Mouse (Mus musculus) yolk sac, embryonic 10.5 days (tissue): ENCODE data around the gene Slc22a14.

ENCODE experiments used
- DNase-seq: peaks from one replicate; pipeline ENCODE4 v3.0.0-alpha.2; 2017; ENCODE audit warnings: low spot score

The Slc22a14 gene

DNA sequence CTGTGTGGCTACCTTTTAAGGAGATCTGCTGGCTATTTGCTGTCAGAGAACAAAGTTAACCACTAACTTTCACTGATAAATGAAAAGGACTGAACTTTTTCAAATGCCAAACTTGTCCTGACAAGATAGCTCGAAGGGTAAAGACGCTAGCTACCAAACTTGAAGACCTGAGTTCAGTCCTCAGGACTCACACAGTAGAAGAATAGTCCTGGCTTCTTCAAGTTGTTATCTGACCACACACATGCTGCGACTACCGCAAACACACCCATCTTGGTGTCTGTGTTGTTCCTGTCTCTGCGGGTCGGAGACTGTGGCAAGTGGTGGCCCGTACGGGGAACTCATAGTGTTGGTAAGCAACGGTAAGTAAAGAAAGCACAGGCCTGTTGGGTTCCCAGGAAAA is 161.7 kb downstream of the Slc22a14 start:
- DNase-seq: no peak

DNA sequence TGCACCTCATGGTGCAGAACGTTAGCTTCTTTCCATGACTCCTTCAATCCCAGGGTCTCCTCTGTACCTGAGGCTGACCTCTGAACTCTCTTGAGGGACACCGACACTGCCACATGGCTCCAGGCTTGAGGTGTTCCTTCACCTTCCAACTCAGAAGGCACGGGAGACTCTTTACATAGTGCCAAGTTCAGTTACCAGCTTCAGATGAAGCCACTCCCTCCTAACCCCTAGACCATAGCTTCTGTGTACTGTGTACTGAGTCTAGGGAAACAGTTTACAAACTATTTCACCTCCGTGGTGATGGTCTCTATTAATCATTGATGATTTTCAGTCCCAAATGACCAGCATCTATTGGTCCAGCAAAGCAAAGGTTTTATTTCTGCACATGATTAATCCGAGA is 163.7 kb downstream of the Slc22a14 start:
- no peak for DNase-seq

GRCm38 (mm10) chr9:119199151-119199861 is 166.0 kb downstream of the Slc22a14 start:
- no peak for DNase-seq

DNA sequence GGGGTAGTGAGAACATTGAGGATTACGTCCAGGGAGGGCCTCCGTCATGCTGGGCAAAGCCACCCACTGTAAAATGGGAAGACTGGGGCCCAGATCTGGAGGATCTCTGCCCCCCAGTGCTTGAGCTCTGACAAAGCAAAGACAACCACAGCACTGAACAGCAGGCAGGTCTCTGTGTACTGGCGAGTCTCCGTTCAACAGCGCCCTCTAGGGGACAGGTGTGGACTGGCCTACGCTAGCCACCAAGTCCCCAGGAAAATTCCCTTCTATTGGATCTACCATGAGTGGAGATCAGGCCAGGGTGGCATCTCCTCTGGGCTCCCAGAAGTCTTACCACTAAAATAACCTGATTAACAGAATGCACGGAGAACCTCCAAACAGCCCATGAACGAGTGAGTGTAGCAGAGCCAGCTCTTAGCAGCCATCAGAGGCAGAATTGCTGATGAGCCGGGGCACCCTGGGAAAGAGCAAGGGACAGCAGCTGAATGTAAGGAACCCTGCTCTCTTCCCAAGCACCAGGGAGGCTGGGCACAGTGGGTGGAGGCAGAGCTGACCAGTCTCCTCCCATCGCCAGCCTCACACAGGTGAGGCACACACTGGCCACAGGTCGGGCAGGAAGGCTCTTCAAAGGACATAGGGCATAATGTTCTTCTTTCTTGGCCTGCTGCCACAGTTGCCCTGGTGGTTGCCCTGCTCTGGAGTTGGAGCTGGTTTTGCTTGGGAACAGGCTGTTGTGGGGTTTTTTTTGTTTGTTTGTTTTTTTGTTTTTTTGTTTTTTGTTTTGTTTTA is 173.0 kb downstream of the Slc22a14 start:
- DNase-seq: peak; percentile 63

DNA sequence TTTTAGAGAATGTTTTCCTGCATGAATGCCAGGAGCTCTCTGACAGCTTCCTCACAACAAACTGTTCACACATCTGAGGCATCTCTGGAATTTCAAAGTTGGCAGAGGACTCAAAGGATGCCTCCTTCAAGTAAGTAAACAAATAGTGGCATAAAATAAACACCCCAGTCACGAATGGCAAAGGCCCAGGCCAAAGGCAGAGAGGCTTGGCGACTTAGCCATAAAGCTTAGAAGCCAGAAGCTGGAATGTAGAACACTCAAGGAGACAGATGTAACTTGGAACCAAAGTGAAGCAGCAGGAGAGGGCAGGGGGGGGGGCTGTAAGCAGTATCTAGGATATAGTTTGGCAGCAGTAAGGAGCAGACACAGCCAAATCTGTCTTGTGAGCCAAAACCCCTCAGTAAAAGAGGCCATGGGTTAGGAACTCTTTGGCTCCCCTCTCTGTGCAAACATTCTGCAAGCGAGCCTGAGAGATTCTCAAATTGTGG is 184.1 kb downstream of the Slc22a14 start:
- DNase-seq: peak; percentile 26

- no peak for DNase-seq
These were observed 186.1 kb downstream of the Slc22a14 start for GRCm38 (mm10) chr9:119179292-119179691.

- no peak for DNase-seq
These were observed 197.7 kb downstream of the Slc22a14 start for GRCm38 (mm10) chr9:119167608-119168007.

DNA sequence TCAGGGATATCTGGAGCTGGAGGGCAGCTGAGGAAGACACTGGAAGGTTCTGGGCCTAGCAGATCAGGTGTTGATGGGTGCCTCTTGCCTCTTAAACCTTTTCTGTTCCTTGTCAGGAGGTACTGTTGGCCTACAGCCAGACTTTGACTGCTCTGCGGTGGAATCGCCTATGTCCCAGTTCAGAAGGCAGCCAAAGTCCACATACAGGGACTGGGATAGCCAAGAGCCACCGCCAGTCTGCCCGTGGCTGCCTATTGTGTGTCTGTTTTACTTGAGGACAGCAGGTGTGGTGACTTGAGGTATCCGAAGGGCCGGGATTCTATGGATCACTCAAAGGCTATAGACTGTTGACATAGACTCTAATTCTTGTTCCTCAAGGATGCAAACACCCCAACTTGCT is 199.8 kb downstream of the Slc22a14 start:
- DNase-seq: no peak

- peak; percentile 59 for DNase-seq
These were observed 200.6 kb downstream of the Slc22a14 start for GRCm38 (mm10) chr9:119164743-119165142.

- no peak for DNase-seq
These were observed 204.7 kb downstream of the Slc22a14 start for GRCm38 (mm10) chr9:119160689-119161088.

DNA sequence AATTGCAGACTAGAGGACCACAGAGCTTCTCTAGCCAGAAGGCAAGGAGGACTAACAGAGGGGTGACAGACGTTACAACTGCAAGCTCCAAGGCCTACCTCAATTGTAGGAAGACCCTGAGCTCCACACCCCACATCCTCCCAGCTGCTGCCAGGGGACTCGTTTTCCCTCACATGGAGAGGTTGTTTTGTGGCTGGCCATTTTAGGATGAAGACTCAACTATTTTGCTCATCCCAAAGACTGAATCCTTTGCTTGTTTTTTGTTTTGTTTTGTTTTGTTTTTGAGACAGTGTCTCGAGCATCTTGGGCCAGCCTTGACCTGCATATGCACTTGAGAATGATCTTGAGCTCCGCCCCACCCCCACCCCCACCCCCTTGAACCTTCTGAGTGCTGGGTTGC is 206.5 kb downstream of the Slc22a14 start, which contains the start of gene Gm47289:
TSS of gene Gm47289 (plus strand) at position 301 of the 400 bp plus-strand sequence.
- DNase-seq: no peak

DNA sequence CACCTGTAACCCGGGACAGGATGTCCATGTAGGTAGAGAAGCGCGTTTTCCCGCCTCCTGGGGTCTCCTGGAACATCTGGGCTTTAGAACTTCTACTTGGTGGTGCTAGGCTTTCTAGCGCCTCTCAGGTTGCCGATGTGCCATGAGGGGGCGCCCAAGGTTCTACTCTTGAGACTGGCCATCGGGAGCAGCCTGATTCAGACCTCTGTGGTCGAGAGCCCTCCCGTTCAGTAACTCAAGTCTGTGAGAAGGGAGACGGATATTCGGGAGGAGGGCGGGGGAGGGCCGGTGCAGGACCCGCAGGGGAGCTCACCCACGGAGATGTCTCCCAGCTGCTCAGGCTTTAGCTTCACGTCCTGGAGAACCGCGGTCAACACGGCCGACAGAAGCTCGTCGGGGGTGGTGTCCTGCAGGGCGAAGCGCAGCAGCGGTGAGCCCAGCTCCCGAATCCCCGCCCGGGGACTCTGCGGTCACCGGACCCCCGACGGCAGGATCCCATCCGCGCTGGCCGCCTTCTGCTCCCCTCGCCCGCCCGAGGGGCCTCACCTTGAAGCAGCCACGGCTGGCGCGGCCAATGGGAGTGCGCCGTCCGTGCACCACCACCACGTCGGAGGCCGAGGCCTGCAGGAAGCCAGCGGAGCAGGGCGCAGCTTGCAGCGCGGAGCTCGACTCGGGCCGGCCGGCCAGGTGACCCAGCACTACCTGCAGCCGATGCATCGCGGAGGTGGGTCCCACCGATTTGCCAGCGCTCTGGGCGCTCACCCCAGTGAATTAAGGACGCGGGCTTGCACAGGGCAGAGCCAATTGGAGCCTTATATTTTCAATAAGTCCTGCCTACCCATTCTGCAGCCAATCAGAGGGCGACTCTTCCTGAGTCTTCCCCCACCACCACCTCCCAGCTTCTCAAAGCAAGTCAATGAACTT is 208.8 kb downstream of the Slc22a14 start, which contains the start of gene Acaa1b:
TSS of gene Acaa1b (minus strand) at position 816 of the 924 bp plus-strand sequence.
- DNase-seq: peak; percentile 83

DNA sequence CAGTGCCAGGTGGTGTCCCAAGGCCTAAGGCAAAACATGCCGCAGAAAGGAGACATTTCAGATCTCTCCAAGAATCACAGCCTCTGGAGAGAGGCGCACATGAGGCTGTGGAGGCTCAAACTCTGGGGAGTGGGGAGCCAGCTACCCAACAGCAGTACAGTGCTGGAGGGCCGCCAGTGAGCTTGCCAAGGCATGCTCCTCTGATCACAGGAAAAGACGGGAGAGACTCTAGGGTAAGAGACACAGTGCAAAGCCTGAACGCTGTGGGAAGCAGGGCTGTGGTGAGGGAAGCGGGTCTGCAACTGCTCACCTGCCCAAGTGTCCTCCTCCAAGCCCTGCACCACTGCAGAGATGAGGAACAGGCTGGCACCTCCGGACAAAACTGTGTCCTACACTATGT is 209.5 kb downstream of the Slc22a14 start:
- DNase-seq: no peak

DNA sequence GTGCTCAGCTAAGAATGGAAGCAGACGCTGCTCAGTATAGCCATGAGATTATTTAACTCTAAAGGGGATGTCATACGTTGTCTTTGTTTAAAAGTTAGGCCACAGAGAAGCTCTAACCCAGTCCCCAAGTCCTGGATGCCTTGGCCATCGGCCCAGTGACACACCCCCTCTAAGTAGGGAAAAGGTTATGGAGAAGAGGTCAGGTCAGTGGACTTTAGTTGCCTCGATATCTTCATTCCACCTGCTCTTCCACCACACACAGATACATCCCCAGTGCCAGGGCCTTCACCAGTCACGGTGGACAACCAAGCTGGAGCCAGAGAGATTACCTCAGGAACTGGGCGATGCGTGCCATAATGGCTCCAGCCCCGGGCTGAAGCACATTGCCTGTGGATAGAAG is 209.9 kb downstream of the Slc22a14 start:
- no peak for DNase-seq

DNA sequence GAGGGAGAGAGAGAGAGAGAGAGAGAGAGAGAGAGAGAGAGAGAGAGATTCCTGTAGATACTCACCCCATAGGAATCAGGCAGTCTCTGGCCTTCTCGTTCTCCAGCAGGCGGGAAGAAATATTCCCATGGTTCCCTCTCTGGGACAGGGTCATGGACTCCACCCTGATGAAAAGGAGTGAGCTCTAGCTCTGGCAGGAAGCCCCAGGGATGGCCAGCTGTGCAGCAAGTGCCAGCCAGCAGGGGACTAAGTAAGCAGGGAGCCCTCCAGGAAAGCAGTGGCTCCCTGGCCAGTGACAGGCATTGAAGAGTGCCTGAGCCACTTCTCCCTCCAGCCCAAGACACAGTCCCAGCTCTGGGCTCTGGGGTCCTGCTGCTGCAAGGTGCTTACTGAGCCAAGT is 213.6 kb downstream of the Slc22a14 start:
- DNase-seq: no peak

DNA sequence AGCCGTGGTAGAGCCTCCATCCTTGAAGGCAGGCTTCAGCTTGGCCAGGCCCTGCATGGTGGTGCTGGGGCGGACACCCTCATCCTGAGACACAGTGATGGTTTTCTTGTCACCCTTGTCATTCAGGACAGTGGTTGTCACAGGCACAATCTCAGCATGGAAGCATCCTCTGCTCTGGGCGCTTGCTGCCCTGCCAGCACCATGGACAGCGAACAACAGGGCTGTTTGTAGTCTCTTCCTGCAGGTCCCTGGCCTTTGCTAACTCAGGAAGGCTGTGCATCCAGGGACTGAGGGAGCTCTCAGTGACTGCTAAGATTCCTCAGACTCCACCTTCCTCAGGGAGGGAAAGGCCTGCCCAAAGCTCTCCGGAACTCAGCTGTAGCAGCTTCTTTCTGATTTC is 215.8 kb downstream of the Slc22a14 start:
- DNase-seq: peak; percentile 70

DNA sequence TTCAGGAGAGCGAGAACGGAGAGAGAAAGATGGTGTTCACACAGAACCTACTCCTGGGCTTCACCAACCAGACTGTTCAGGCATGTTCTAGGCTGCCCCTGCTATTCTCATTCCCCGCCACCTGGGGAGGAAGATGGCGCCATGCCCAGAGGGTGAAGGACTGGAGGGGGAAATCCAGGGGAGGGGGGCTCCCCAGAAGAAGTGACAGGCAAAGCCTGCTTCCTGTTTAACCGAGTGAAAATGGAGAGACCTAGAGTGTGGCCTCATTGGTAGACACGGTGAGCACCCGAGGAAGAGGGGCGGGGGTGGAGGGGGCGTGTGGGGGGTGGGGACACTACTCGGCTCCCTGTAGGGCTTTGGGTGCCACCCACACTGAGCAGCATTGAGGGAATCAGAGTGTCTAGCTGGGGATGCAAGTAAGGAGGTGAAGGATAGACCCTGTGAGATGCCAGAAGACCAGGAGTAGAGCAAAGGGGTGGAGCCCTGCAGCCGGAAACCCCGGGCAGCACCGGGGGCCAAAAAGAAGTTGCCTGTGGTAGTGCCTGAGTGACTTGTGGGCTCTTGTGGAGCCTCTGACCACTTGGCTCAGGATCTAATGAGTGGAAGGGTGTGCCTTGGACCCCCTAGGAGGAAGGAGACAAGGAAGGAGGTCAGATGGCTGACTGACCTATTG is 219.1 kb downstream of the Slc22a14 start:
- DNase-seq: no peak

DNA sequence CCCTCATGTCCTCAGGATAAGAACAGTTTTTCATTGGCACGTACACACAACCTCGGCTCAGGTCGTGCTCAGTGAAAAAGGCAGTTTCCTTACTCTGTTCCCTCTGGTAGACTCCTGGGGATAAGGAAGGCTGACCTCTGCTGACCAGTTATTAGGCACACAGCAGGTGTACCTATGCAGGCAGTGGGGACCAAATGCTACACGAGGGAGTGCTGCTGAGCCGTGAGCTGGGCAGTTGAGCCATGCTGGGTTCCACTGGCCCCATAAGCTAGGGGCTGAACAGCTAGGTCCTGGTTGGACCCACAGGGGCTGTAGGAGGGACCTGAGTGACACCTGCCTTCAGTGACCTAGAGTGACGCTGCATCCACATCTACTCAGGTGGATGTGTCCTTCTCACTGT is 219.7 kb downstream of the Slc22a14 start:
- DNase-seq: no peak

DNA sequence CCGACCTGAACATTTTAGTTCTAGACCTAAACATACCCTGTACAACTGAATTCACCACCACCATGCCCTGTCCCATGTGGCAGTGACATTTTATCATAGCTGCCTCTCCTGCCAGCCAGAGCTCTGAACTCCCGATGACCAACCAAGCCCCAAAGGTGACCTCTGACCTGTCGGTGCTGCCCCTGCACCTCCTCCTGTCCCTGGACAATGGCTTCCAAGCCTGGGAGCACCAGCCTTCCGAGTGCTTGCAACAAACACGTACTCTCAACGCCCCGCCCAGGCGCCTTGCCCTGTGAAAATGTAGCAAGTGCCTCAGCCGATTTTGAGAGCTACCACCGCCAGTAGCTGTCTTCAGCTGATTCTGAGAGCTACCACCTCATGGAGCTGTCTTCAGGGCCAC is 220.2 kb downstream of the Slc22a14 start:
- no peak for DNase-seq

DNA sequence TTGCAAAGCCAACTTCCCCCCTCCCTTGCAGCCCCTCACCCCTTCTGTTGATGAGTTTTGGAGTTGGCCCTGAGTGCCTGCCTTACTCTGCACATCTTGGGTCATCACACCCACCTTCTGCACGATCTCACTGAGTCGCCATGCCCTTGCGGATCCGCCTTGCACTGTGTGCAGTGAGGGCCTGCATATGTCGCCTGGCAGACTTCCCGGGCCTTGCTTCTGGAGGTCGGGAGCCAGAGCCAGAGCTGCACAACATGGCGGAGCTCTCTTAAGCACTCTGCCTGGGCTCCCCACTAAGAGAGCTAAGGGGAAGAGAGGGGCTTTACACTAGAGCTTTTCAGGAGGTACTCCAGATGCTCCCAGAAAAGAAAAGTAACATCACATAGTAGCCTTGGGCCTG is 220.7 kb downstream of the Slc22a14 start:
- no peak for DNase-seq

DNA sequence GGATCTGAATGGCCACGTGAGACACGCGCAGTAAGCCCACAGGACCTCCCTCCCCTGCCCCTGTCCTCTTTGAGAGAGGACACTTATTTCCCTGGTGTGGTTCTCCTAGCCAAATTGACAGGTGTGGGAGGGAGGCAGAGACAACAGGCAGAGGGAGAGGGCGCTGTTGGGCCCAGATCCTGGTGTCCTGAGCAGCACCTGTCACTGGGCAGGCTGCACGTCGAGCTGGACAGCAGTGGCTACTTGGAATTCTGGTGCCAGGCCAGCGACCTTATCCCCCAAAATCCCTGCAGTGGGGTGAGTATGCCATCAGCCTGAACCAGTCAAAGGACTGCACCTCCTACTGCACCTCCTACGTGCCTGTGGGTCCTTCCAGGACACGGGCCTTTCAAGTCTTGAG is 222.0 kb downstream of the Slc22a14 start:
- DNase-seq: no peak

DNA sequence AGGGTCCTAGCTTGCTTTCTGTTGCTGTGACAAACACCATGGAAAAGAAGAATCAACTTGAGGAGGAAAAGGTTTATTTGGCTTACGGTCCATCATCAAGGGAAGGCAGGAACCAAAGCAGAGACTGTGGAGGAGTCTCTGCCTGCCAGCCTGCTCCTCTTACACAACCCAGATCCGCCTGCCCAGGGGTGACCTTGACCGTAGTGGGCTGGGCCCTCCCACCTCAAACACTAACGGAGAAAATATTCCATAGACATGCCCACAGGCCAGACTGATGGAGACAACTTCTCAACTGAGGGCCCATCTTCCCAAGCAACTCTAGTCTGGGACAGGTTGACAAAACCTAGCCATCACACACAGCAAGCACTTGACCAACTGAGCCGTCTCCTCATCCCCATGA is 223.3 kb downstream of the Slc22a14 start:
- DNase-seq: no peak
